Mouse (Mus musculus) Patski (cell line): ENCODE results near the gene Btbd35f19. TPM values are rescaled to one million over a fixed set of nuclear protein-coding genes. Genes with fewer than 3 reads are reported as not detected.
"Not testable (repeated sequence)": the region's sequence is repeated elsewhere in the genome, so short reads cannot be mapped to it uniquely, and the experiment has no call there.

ENCODE experiments used
- ATAC-seq: fragments of 100-300 bp; one replicate; pipeline ENCODE4 v1.8.0; 2021
- CTCF ChIA-PET: fragments of 350-600 bp; sonication (Branson Sonifier 250); formaldehyde crosslinking; loops from one replicate; lab custom pipeline; 2022; ENCODE audit warnings: inconsistent platforms; lab: Charles Lee
- POLR2A ChIA-PET: fragments of 350-600 bp; sonication (Branson Sonifier 250); formaldehyde crosslinking; loops from one replicate; lab custom pipeline; 2022; ENCODE audit warnings: antibody characterized with exemption, inconsistent platforms; lab: Charles Lee
- DNase-seq: peaks from one replicate; pipeline ENCODE4 v3.0.0-alpha.2; 2011; ENCODE audit warnings: low read depth, low spot score
- H3K27me3 ChIP-seq: fragments of 371-371 bp; one replicate; pipeline ENCODE4 v1.5.1; 2021
- in situ Hi-C: fragments of 300-500 bp; cut with MboI; formaldehyde crosslinking; loops from 3 replicates; pipeline ENCODE4 v1.11.1; 2018; ENCODE audit warnings: low pct_unique_long_range_greater_than_20kb, mixed read lengths
- polyA plus RNA-seq: library from polyadenylated mRNA; unstranded; gene quantifications from one replicate; pipeline ENCODE4 v1.2.3, GENCODE M21; 2021

Gene Btbd35f19
- not detected for polyA plus RNA-seq

DNA sequence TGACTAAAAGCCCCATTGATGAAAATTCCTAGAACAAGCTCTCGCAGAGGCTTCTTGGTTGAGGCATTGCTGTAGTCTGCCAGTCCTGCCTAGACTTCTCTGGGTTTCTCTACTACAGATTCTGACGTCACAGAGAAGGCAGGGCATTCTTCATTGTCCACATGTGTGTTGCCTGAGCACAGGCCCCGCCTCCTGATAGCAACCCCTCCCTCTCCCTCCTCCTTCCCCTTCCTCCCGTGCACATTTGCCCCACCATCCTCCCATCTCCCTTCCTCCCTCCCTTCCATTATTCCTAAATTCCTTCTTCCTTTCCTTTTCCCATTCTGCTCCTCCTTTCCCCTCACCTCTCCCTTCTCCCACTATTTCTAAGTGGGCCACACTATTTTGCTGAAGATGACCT, at the start of gene Btbd35f19:
TSS of gene Btbd35f19 (minus strand) at position 101 of the 400 bp plus-strand sequence.
- H3K27me3 ChIP-seq, ATAC-seq, DNase-seq, CTCF ChIA-PET, POLR2A ChIA-PET, in situ Hi-C loops: not testable (repeated sequence)

DNA sequence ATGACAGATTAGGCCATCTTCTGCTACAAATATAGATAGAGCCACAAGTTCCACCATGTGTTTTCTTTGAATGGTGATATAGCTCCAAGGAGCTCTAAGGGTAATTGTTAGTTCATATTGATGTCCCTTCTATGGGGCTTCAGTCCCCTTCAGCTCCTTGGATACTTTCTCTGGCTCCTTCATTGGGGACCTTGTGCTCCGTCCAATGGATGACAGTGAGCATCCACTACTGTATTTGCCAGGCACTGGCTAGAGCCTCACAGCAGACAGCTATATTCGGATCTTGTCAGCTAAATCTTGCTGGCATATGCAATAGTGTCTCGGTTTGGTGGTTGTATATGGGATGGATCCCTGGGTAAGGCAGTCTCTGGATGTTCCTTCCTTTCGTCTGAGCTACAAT, 41.8 kb downstream of the Btbd35f19 start:
- ATAC-seq, in situ Hi-C loops, DNase-seq, H3K27me3 ChIP-seq, CTCF ChIA-PET, POLR2A ChIA-PET: not testable (repeated sequence)

DNA sequence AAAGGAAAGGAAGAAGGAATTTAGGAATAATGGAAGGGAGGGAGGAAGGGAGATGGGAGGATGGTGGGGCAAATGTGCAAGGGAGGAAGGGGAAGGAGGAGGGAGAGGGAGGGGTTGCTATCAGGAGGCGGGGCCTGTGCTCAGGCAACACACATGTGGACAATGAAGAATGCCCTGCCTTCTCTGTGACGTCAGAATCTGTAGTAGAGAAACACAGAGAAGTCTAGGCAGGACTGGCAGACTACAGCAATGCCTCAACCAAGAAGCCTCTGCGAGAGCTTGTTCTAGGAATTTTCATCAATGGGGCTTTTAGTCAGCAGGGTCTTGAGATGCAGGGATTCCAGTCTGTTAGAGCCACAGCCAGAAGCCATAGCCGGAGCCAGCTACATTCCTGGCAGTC, 47.6 kb downstream of the Btbd35f19 start, which contains the start of gene Btbd35f26:
TSS of gene Btbd35f26 (plus strand) at position 301 of the 400 bp plus-strand sequence.
- CTCF ChIA-PET, ATAC-seq, POLR2A ChIA-PET, H3K27me3 ChIP-seq, DNase-seq, in situ Hi-C loops: not testable (repeated sequence)

Other genes starting within 250 kb of the Btbd35f19 start
- not detected for gene Spin2f, start 130.0 kb downstream of the Btbd35f19 start, polyA plus RNA-seq
- not detected for gene Btbd35f26, start 47.5 kb downstream of the Btbd35f19 start, polyA plus RNA-seq
- gene Gm21883, start 190.4 kb upstream of the Btbd35f19 start, polyA plus RNA-seq, result not detected
- gene Spin2e, start 235.0 kb upstream of the Btbd35f19 start, polyA plus RNA-seq, result not detected